ENCODE assay signal across 8 mouse cellular contexts in the genomic region with DNA sequence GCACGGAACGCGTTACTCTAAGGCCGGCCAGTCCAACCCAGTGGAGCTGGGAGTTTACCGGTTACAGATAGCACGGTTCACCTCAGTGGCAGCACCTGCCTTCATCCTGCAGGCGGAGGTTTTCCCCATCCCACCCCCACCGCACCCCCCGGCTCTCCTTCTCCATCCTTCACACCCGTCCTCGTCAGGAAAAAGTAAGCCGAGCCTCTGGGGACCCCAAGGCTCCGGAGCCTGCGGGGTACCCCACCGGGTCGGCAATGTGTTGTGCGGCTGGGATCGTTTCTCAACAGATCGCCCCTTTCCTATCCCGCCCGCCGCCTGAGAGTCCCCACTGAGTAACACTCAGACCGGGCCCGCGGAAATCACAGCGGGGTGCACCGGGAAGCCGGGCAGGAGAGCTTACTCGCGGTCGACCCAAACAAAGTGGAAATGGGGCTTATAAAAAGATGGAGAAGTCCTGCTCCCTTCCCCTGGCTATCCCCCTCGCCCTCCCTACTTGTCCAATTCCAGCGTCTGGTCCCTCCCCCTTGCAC. TPM values are rescaled to one million over a fixed set of nuclear protein-coding genes. Genes with fewer than 3 reads are reported as not detected.
DNase-seq lines count a peak whose midpoint lies in the region; ATAC-seq and TF ChIP-seq lines count a peak whose summit lies in the region.

No protein-coding gene starts in this region.

- H3K9me3 ChIP-seq in heart, embryonic 10.5 days: no peaks in the 10 kb centered on the region
- H3K9me3 ChIP-seq in embryonic facial prominence, embryonic 15.5 days (replicated peaks): no peaks in the 10 kb centered on the region
- no peaks in the 10 kb centered on the region for H3K9me3 ChIP-seq in intestine, embryonic 15.5 days
- H3K9me3 ChIP-seq in midbrain, postnatal 0 days (ENCODE audit: low read length): no peaks in the 10 kb centered on the region

- H3K4me1 ChIP-seq in heart, embryonic 10.5 days: peaks cover 33% of the 10 kb centered on the region
- H3K4me1 ChIP-seq in embryonic facial prominence, embryonic 15.5 days: peaks cover 38% of the 10 kb centered on the region
- peaks cover 32% of the 10 kb centered on the region for H3K4me1 ChIP-seq in intestine, embryonic 15.5 days (replicated peaks)
- peaks cover 14% of the 10 kb centered on the region; the same call in 1 of the 2 replicates for H3K4me1 ChIP-seq in midbrain, postnatal 0 days (ENCODE audit: insufficient read depth, low read length)

- H3K4me3 ChIP-seq in heart, embryonic 10.5 days: peak overlapping the region; percentile 71
- H3K4me3 ChIP-seq in embryonic facial prominence, embryonic 15.5 days (replicated peaks): peak overlapping the region; percentile 47
- H3K4me3 ChIP-seq in intestine, embryonic 15.5 days (replicated peaks): peak overlapping the region; percentile 43
- peak overlapping the region; percentile 43 for H3K4me3 ChIP-seq in midbrain, postnatal 0 days (ENCODE audit: low read depth, low read length)

- H3K27me3 ChIP-seq in heart, embryonic 10.5 days (ENCODE audit: insufficient read depth, poor library complexity, severe bottlenecking): peaks cover 59% of the 10 kb centered on the region
- H3K27me3 ChIP-seq in embryonic facial prominence, embryonic 15.5 days: peaks cover 58% of the 10 kb centered on the region
- H3K27me3 ChIP-seq in intestine, embryonic 15.5 days (replicated peaks): peaks cover 60% of the 10 kb centered on the region
- peaks cover 43% of the 10 kb centered on the region for H3K27me3 ChIP-seq in midbrain, postnatal 0 days (ENCODE audit: insufficient read depth, low read length)

- no peaks in the 10 kb centered on the region for H3K36me3 ChIP-seq in heart, embryonic 10.5 days
- no peaks in the 10 kb centered on the region for H3K36me3 ChIP-seq in embryonic facial prominence, embryonic 15.5 days
- no peaks in the 10 kb centered on the region for H3K36me3 ChIP-seq in intestine, embryonic 15.5 days
- no peaks in the 10 kb centered on the region for H3K36me3 ChIP-seq in midbrain, postnatal 0 days (ENCODE audit: insufficient read depth, low read length)

- peak overlapping the region; percentile 78; the same call in 1 of the 2 replicates for H3K27ac ChIP-seq in heart, embryonic 10.5 days
- no peak overlapping the region for H3K27ac ChIP-seq in embryonic facial prominence, embryonic 15.5 days (replicated peaks)
- no peak overlapping the region for H3K27ac ChIP-seq in intestine, embryonic 15.5 days
- peak overlapping the region; percentile 43; the same call in 1 of the 2 replicates for H3K27ac ChIP-seq in midbrain, postnatal 0 days (ENCODE audit: low read depth, low read length)

- H3K9ac ChIP-seq in embryonic facial prominence, embryonic 15.5 days: no peak overlapping the region
- peak overlapping the region; percentile 45 for H3K9ac ChIP-seq in intestine, embryonic 15.5 days
- peak overlapping the region; percentile 55 for H3K9ac ChIP-seq in midbrain, postnatal 0 days (replicated peaks; ENCODE audit: low read length, poor library complexity, severe bottlenecking)

- no peak for ATAC-seq in embryonic facial prominence, embryonic 15.5 days (ENCODE audit: insufficient number of reproducible peaks, low FRiP score, low TSS enrichment, low read depth)
- no peak; the same call in 1 of the 2 replicates for ATAC-seq in intestine, embryonic 15.5 days
- no peak for ATAC-seq in midbrain, postnatal 0 days (ENCODE audit: low FRiP score)

- H3K4me2 ChIP-seq in embryonic facial prominence, embryonic 15.5 days (replicated peaks): peak overlapping the region; percentile 92
- H3K4me2 ChIP-seq in intestine, embryonic 15.5 days (replicated peaks): peak overlapping the region; percentile 90
- peak overlapping the region; percentile 82 for H3K4me2 ChIP-seq in midbrain, postnatal 0 days (ENCODE audit: low read depth, low read length, poor library complexity, severe bottlenecking)

- WGBS in heart, embryonic 10.5 days: under 1% methylated on average over 33 of the region's 33 CpGs
- WGBS in embryonic facial prominence, embryonic 15.5 days: 1% methylated on average over 33 of the region's 33 CpGs
- WGBS in intestine, embryonic 15.5 days: under 1% methylated on average over 33 of the region's 33 CpGs
- WGBS in midbrain, postnatal 0 days: 0% methylated on average over 32 of the region's 33 CpGs

- TF ChIP-seq CTCF in midbrain, postnatal 0 days (IDR thresholded peaks at IDR 0.05): no peak

- DNase-seq in heart, embryonic 10.5 days (ENCODE audit: low spot score): no peak
- no peak for DNase-seq in heart, adult 8-10 months (ENCODE audit: low spot score)
- DNase-seq in ES-CJ7 (ENCODE audit: low read depth, low spot score): peak; percentile 55
- no peak for DNase-seq in midbrain, postnatal 0 days (ENCODE audit: low spot score)
- DNase-seq in right cerebral cortex, adult 18-20 months: no peak
- no peak for DNase-seq in urinary bladder, postnatal 4 days (ENCODE audit: low spot score in 2 of 2)

RNA-seq across cellular contexts. Expression of a gene that starts 0.9 kb away (rescaled TPM):
- 56.5 and 76.1 TPM in 2 replicates for polyA plus RNA-seq in heart, embryonic 10.5 days (2016; fragmentation: Nextera tagmentation; extraction: Ambion mirVana)
- total RNA-seq in heart, adult 8-10 months (2022): 10 to 100 TPM; 30.3 to 37.3 (median 31.9) TPM
- 77.6 and 79.2 TPM in 2 replicates for polyA plus RNA-seq in embryonic facial prominence, embryonic 15.5 days (2015; fragmentation: Nextera tagmentation; extraction: Ambion mirVana)
- polyA plus RNA-seq in intestine, embryonic 15.5 days (2015; fragmentation: Nextera tagmentation; extraction: Ambion mirVana): 60.0 and 63.9 TPM in 2 replicates
- 174 and 192 TPM in 2 replicates for total RNA-seq in midbrain, postnatal 0 days (2014; rRNA removed)
- 115 and 122 TPM in 2 replicates for polyA plus RNA-seq in midbrain, postnatal 0 days (2015; fragmentation: Nextera tagmentation; extraction: Ambion mirVana)

RNA-seq across cellular contexts. Expression of a gene that starts 54.2 kb away (rescaled TPM):
- polyA plus RNA-seq in heart, embryonic 10.5 days (2016; fragmentation: Nextera tagmentation; extraction: Ambion mirVana): 108 and 118 TPM in 2 replicates
- total RNA-seq in heart, adult 8-10 months (2022): 100 to 1,000 TPM in 2 of 4 experiments, 10 to 100 TPM in 2; 85.6 to 111 (median 98.8) TPM
- 159 and 169 TPM in 2 replicates for polyA plus RNA-seq in embryonic facial prominence, embryonic 15.5 days (2015; fragmentation: Nextera tagmentation; extraction: Ambion mirVana)
- 95.5 and 102 TPM in 2 replicates for polyA plus RNA-seq in intestine, embryonic 15.5 days (2015; fragmentation: Nextera tagmentation; extraction: Ambion mirVana)
- total RNA-seq in midbrain, postnatal 0 days (2014; rRNA removed): 275 and 291 TPM in 2 replicates
- polyA plus RNA-seq in midbrain, postnatal 0 days (2015; fragmentation: Nextera tagmentation; extraction: Ambion mirVana): 323 and 326 TPM in 2 replicates

Comparison
In these comparisons a context has a peak if more than half of its experiments do, and no peak if none do; other contexts are left out.
1. H3K27ac ChIP-seq: peak in heart, embryonic 10.5 days (single experiment) and midbrain, postnatal 0 days (single experiment); none in embryonic facial prominence, embryonic 15.5 days (single experiment) and intestine, embryonic 15.5 days (single experiment).
2. Peak in every context shown above with its lines, with median percentiles within 50 percentile points of each other: H3K4me3 ChIP-seq and H3K4me2 ChIP-seq.